Mouse (Mus musculus): ENCODE measurements around the gene Ptger3.

Ptger3 gene

GRCm38 (mm10) chr3:157582626-157583405 lies 16.1 kb downstream of the Ptger3 start:
- DNase-seq (ENCODE audit: low spot score in 2 of 2): no peak

DNA sequence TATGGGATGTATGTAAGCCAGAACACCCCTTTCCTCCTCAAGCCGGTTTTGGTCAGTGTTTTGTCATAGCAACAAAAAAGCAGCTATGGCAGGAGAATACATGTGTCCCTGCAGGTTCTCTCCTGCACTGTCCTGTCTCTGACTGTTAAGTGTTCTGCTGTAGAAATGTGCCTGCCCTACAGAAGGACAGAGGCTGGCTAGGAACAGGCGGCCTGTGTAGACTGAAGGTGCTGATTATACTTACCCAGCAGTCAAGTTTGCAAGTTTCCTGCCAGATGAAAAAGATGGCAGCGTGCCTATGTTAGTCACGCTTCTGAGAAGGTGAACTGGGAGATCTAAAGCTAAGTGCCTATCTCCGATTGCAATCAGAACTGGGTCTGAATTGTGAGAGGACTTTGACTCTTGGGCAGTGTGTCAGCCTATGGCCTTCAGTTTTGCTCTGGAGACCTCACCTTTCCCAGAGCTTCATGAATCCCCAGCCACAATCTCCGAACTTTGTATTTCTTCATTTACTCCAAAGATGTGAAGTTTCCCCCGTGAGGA lies 31.2 kb downstream of the Ptger3 start:
- DNase-seq (ENCODE audit: low spot score in 2 of 2): no peak

- DNase-seq (ENCODE audit: low spot score in 2 of 2): no peak
These were observed 38.2 kb downstream of the Ptger3 start for GRCm38 (mm10) chr3:157604684-157605410.

DNA sequence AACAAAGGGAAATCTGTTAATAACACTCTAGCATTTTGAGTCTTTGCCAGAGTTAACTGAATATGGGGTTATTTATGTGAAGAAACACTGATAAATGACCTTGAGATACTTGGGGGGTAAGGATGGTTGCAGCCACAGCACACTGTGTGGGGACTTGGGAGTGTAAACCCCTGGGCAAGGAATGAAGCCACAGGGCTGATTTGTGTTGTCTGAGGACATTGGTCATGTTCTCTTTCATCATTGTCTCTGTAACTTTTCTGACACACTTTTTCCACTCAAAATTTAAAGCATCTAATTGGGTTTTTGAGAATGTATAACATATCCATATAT lies 38.7 kb downstream of the Ptger3 start:
- DNase-seq (ENCODE audit: low spot score in 2 of 2): no peak

- no peak for DNase-seq (ENCODE audit: low spot score in 2 of 2)
These were observed 46.9 kb downstream of the Ptger3 start for GRCm38 (mm10) chr3:157613542-157613941.

DNA sequence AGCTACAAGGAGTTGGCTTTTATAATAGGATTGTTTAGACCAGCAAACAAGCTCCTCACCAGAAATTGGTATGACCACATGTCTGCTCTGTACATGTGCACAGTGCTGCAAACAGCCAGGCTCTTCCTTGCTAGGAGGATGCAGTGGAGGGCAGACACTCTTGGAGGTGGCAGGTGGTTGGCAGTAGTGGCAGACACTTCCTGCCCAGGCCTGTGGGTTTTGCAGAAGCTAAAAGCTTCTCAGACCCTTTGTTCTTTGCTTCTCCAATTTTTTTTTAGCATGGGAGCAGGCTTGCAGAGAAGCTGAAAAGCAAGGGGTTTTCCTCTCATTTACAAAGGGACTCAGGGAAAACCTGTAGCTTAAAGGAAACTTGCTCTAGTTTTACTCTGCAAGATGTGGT lies 50.3 kb downstream of the Ptger3 start:
- peak; percentile 12 to 21 for DNase-seq (ENCODE audit: low spot score in 2 of 2)

DNA sequence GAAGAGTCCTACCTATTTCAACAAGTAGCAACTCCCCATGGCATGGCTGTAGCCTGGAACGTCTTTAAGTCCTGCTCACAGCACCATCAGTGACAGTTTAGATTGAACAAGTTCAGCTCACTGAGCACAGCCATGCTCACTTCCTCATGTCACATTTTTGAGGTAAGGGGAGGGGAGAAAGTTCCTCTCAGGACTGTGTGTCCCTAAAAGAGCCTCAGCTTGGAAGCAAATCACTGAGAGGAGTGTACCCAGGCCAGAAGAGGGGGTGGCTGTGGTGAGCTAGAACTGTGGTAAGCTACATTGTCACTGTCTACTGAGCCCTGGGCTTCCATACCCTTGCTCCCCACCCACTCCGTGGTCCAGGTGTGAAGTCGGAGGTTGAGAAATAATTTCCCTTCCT lies 60.7 kb downstream of the Ptger3 start:
- no peak for DNase-seq (ENCODE audit: low spot score in 2 of 2)

DNA sequence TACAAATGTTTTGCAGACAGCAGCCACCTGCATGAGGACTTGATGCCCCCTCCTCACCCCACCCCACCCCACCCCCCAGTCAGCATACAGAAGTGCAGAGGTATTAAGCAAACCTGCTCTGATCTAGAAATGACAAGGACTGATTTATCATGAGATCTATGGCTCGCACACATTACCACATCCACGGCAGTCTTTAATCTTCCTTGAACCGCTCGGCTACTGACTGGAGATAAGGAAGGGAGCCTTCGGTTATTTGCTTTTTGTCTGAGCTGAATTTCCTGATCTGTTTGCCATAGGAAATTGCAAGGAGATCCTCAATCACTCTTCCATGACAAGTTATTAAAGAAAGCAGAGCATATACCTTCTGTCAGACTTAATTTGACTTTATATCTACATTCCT lies 64.0 kb downstream of the Ptger3 start:
- no peak for DNase-seq (ENCODE audit: low spot score in 2 of 2)

GRCm38 (mm10) chr3:157631383-157631782 lies 64.7 kb downstream of the Ptger3 start:
- DNase-seq (ENCODE audit: low spot score in 2 of 2): no peak

GRCm38 (mm10) chr3:157634431-157634830 lies 67.7 kb downstream of the Ptger3 start:
- peak; percentile 14 to 27 for DNase-seq (ENCODE audit: low spot score in 2 of 2)

GRCm38 (mm10) chr3:157635713-157636112 lies 69.0 kb downstream of the Ptger3 start:
- peak in 1 of 2 experiments; percentile 10 for DNase-seq (ENCODE audit: low spot score in 2 of 2)

DNA sequence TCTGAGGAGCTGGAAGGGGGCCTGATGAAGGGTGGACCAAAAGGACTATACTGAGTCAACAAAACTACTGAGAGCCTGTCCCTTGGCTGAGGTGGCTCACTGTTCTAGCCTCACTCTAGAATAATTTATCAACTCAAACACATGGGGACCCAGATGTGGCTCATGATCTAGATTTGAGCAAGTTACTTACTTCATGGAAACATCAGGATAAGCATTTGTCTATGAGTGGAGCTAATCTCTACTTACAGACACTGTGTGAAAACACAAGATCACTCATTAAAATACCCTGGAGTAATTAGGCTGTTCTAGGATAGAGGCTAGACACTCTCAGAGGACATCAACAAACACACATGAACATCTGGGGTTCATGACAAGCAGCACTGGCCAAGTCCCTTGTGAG lies 70.2 kb downstream of the Ptger3 start:
- no peak for DNase-seq (ENCODE audit: low spot score in 2 of 2)

GRCm38 (mm10) chr3:157637341-157637740 lies 70.6 kb downstream of the Ptger3 start:
- DNase-seq (ENCODE audit: low spot score in 2 of 2): no peak

- DNase-seq (ENCODE audit: low spot score in 2 of 2): no peak
These were observed 74.9 kb downstream of the Ptger3 start for GRCm38 (mm10) chr3:157641634-157642033.

DNA sequence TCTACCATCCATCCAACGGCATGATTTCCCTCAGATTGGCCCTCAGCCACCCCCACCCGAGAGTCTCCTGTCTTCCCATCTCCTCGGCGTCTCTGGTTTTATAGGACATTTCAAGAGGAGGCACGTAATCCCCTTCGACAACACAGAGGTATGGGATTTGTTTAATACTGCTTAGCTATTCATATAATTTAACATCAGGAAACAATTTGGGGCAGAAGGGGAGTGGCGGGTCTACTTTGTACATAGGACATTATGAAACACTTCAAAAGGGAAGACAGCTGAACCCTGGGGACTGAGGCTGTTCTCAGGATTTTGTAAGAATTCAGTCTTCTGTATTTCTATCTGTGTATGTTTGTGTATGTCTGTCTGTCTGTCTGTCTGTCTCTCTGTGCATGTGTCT lies 94.9 kb downstream of the Ptger3 start:
- no peak for DNase-seq (ENCODE audit: low spot score in 2 of 2)

- no peak for DNase-seq (ENCODE audit: low spot score in 2 of 2)
These were observed 97.9 kb downstream of the Ptger3 start for GRCm38 (mm10) chr3:157664486-157665041.

GRCm38 (mm10) chr3:157665471-157665870 lies 98.8 kb downstream of the Ptger3 start:
- no peak for DNase-seq (ENCODE audit: low spot score in 2 of 2)

- no peak for DNase-seq (ENCODE audit: low spot score in 2 of 2)
These were observed 99.5 kb downstream of the Ptger3 start for GRCm38 (mm10) chr3:157666142-157666541.

- no peak for DNase-seq (ENCODE audit: low spot score in 2 of 2)
These were observed 119.4 kb downstream of the Ptger3 start for GRCm38 (mm10) chr3:157686105-157686504.

- DNase-seq (ENCODE audit: low spot score in 2 of 2): no peak
These were observed 121.9 kb downstream of the Ptger3 start for GRCm38 (mm10) chr3:157688419-157689162.
